Mouse (Mus musculus): ENCODE results near the gene Sdccag8. TPM values are rescaled to one million over a fixed set of nuclear protein-coding genes. Genes with fewer than 3 reads are reported as not detected.

The Sdccag8 gene
- total RNA-seq, 2 experiments from 2014 or later, result 9.4 to 23.2 TPM

DNA sequence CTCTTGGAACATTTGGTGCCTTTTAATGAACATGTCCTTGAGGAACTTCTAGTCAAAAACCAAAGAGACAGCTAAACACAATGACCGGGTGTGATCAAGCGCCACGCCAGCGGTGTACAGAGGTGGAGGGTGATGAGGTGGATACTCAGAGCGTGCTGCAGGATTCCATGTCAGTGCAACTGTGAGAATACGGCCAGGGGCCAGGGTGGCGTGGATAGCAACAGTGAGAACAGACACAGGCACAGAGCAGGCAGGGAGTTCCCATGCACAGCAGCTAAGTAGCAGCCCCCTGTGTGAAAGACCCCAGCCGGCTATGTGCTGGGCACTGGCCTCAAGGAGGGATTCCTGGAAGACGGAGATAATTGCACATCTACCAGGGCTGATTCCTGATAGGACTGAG is 59.0 kb downstream of the Sdccag8 start:
- no peak for ATAC-seq (replicated peaks; ENCODE audit: poor library complexity)

DNA sequence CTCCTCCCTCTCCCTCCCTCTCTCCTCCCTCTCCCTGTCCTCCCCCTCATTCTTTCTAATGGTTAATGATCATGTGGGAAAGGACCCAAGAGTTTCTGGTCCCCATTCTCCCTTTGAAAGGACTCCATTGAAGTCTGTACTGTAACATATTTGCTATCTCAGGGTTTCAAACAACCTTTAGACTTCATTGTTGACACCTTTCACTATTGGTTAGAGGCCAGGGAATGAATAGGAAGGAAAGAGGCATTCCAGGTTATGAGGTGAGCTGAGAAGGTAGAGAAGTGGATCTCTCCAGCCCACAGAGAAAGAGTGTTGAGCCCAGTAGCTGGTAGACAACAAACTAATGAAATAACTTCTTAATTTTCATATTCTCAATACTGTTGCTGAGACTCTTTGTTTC is 59.7 kb downstream of the Sdccag8 start:
- ATAC-seq (replicated peaks; ENCODE audit: poor library complexity), result no peak

- ATAC-seq (replicated peaks; ENCODE audit: poor library complexity), result peak; percentile 94
Observed at GRCm38 (mm10) chr1:176877756-176878155, 63.3 kb downstream of the Sdccag8 start.

- ATAC-seq (replicated peaks; ENCODE audit: poor library complexity), result peak; percentile 39; the same call in 1 of the 2 replicates
Observed at GRCm38 (mm10) chr1:176879005-176879404, 64.5 kb downstream of the Sdccag8 start.

DNA sequence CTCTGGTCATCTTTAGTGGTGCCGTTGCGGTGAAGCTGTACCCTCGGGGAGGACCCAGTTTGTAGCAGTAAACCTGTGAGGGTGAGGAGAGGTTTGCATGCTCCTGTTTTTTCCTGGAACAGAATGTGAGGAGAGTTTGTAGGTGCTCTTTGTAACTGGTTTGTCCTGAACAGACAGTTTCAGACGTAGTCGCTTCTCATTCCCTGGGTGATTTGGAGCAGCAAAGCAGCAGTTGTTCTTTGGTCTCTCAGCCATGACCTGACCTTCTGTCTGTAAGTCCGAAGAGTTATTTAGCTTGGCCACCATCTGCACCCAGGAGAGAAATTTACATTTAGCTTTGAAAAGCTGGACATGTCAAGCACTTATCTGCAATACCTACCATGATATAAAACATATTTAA is 65.2 kb downstream of the Sdccag8 start:
- no peak for ATAC-seq (replicated peaks; ENCODE audit: poor library complexity)

DNA sequence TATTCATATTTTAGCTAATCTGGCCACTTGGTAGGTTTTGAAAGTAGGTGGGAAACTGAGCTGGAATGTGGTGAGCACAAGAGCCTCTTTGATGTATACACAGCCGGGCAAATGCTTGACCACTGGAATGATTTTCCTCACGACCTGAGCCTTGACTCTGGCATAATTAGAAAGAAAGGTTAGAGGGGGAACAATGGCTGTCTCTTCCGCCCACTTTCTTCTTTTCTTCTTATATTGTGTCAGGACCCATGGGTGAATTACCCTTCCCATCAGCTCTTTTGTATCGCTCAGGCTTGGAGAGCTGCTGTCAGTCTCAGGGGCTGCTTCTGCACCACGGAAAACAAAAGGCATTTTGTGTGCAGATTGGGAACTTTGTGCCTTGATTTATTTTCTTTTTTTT is 65.6 kb downstream of the Sdccag8 start:
- ATAC-seq (replicated peaks; ENCODE audit: poor library complexity), result no peak

- no peak for ATAC-seq (replicated peaks; ENCODE audit: poor library complexity)
Observed at GRCm38 (mm10) chr1:176880943-176881342, 66.5 kb downstream of the Sdccag8 start.

- ATAC-seq (replicated peaks; ENCODE audit: poor library complexity), result no peak
Observed at GRCm38 (mm10) chr1:176885207-176885933, 70.9 kb downstream of the Sdccag8 start.

GRCm38 (mm10) chr1:176886002-176886401 is 71.5 kb downstream of the Sdccag8 start:
- no peak for ATAC-seq (replicated peaks; ENCODE audit: poor library complexity)

GRCm38 (mm10) chr1:176903741-176904140 is 89.3 kb downstream of the Sdccag8 start:
- no peak for ATAC-seq (replicated peaks; ENCODE audit: poor library complexity)

GRCm38 (mm10) chr1:176915946-176916345 is 101.5 kb downstream of the Sdccag8 start:
- ATAC-seq (replicated peaks; ENCODE audit: poor library complexity), result no peak

DNA sequence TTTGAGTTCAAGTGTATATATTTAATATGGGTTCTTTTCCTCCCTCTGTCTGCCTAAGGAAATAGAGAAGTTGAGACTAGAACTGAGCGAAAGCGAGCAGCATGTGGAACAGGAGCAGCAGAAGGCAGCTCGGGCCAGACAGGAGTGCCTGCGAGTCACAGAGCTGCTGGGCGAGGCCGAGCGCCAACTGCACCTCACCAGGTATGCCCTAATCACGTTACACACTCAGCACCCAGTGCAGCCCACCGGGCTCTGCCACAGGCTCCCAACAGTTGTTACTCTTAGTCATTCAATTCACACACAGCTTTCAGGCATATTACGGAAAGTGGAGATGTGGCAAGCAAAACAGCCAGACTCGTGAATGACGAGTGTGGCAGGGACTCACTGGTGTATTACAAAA is 105.0 kb downstream of the Sdccag8 start:
- no peak for ATAC-seq (replicated peaks; ENCODE audit: poor library complexity)

- no peak for ATAC-seq (replicated peaks; ENCODE audit: poor library complexity)
Observed at GRCm38 (mm10) chr1:176922842-176923241, 108.4 kb downstream of the Sdccag8 start.

GRCm38 (mm10) chr1:176926009-176926408 is 111.5 kb downstream of the Sdccag8 start:
- ATAC-seq (replicated peaks; ENCODE audit: poor library complexity), result no peak

- no peak for ATAC-seq (replicated peaks; ENCODE audit: poor library complexity)
Observed at GRCm38 (mm10) chr1:176927312-176927711, 112.9 kb downstream of the Sdccag8 start.

- ATAC-seq (replicated peaks; ENCODE audit: poor library complexity), result peak; percentile 9; the same call in 1 of the 2 replicates
Observed at GRCm38 (mm10) chr1:176929710-176930109, 115.2 kb downstream of the Sdccag8 start.

- ATAC-seq (replicated peaks; ENCODE audit: poor library complexity), result no peak
Observed at GRCm38 (mm10) chr1:176930574-176930973, 116.1 kb downstream of the Sdccag8 start.

- no peak for ATAC-seq (replicated peaks; ENCODE audit: poor library complexity)
Observed at GRCm38 (mm10) chr1:176930981-176931500, 116.6 kb downstream of the Sdccag8 start.

DNA sequence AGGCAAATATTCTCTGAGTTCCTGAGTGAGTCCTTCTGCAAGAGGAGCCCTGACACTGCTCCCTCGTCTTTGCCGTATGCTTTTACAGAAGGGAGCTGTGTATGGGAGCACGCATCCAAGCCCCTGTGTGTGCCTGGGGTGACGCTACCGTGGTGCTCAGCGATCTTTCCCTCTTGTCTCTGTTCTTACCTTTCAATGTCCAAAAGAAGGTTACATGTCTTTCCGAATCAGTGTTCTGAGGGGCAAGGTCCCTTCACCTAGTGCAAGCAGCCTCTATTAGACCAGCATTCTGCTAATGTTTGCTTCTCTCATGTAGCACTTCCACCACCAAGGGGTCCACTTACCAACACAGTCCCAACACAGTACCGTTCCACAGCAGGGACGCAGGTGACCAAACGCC is 117.1 kb downstream of the Sdccag8 start:
- no peak for ATAC-seq (replicated peaks; ENCODE audit: poor library complexity)

GRCm38 (mm10) chr1:176932320-176932950 is 118.0 kb downstream of the Sdccag8 start:
- no peak for ATAC-seq (replicated peaks; ENCODE audit: poor library complexity)

DNA sequence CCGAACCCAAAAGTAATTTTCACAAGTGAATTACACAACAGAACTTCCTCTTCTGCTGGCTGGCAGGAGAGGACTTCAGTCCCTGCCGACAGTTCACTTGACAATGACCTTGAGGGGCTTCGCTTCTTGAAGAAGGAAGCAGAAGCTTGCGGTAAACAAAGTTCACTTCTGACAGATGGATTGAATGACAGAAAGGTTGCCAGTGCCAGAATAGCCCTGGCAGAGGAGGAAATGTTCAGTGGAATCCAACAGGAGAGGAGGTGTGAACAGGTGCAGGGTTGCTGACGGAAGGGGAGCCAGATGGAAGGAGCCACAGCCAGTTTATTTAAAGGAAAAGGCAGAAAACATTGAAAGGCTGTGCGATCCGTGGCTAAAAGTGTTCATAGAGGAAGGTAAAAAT is 118.9 kb downstream of the Sdccag8 start:
- peak; percentile 93 for ATAC-seq (replicated peaks; ENCODE audit: poor library complexity)

- peak; percentile 40 for ATAC-seq (replicated peaks; ENCODE audit: poor library complexity)
Observed at GRCm38 (mm10) chr1:176934043-176934762, 119.7 kb downstream of the Sdccag8 start.

All from megakaryocyte progenitor cell, adult 5-6 weeks (primary cell).